ENCODE assay signal across 19 mouse cellular contexts in genomic region chr17:67532331-67532730, GRCm38 (mm10).
A peak's percentile ranks its signal among the peaks of the same experiment; 100 is the strongest.
DNase-seq lines count a peak whose midpoint lies in the region; ATAC-seq and TF ChIP-seq lines count a peak whose summit lies in the region.
"Had no signal": no experiment of that assay in that cellular context is flagged by ENCODE, and none has a peak within 500 bp of the region (broad histone marks: within the 10 kb centered on the region; RNA-seq: fewer than 3 reads in every experiment).

No protein-coding gene starts in this region.

- H3K27me3 ChIP-seq in midbrain, embryonic 14.5 days (ENCODE audit: control insufficient read depth, insufficient read depth, low read length), result no peaks in the 10 kb centered on the region
- no peaks in the 10 kb centered on the region for H3K27me3 ChIP-seq in midbrain, embryonic 11.5 days (ENCODE audit: control insufficient read depth, insufficient read depth, low read length)
- no peaks in the 10 kb centered on the region for H3K27me3 ChIP-seq in kidney, embryonic 14.5 days (ENCODE audit: control insufficient read depth, insufficient read depth, low read length)
- H3K27me3 ChIP-seq: embryonic facial prominence, embryonic 15.5 days; heart, embryonic 12.5 days; hindbrain, embryonic 15.5 days had no signal

- no peak overlapping the region for H3K4me2 ChIP-seq in midbrain, embryonic 14.5 days (ENCODE audit: low read length)
- H3K4me2 ChIP-seq in midbrain, embryonic 11.5 days, result no peak overlapping the region
- H3K4me2 ChIP-seq in kidney, embryonic 14.5 days (replicated peaks; ENCODE audit: low read depth, low read length), result no peak overlapping the region
- H3K4me2 ChIP-seq: embryonic facial prominence, embryonic 15.5 days; heart, embryonic 12.5 days; hindbrain, embryonic 15.5 days had no signal

- H3K9ac ChIP-seq in midbrain, embryonic 14.5 days (replicated peaks; ENCODE audit: low read length), result no peak overlapping the region
- H3K9ac ChIP-seq in midbrain, embryonic 11.5 days (ENCODE audit: low read length), result no peak overlapping the region
- no peak overlapping the region for H3K9ac ChIP-seq in kidney, embryonic 14.5 days (ENCODE audit: low read depth, low read length)
- H3K9ac ChIP-seq: embryonic facial prominence, embryonic 15.5 days; heart, embryonic 12.5 days; hindbrain, embryonic 15.5 days had no signal

- H3K36me3 ChIP-seq in midbrain, embryonic 14.5 days (ENCODE audit: control insufficient read depth, insufficient read depth, low read length), result no peaks in the 10 kb centered on the region
- H3K36me3 ChIP-seq in midbrain, embryonic 11.5 days (ENCODE audit: control insufficient read depth, insufficient read depth, low read length), result no peaks in the 10 kb centered on the region
- no peaks in the 10 kb centered on the region for H3K36me3 ChIP-seq in kidney, embryonic 14.5 days (ENCODE audit: control insufficient read depth, insufficient read depth, low read length)
- H3K36me3 ChIP-seq: embryonic facial prominence, embryonic 15.5 days; forebrain, embryonic 10.5 days; heart, embryonic 12.5 days; hindbrain, embryonic 10.5 days; hindbrain, embryonic 15.5 days had no signal

- no peaks in the 10 kb centered on the region for H3K9me3 ChIP-seq in midbrain, embryonic 14.5 days (ENCODE audit: control insufficient read depth, low read length)
- no peaks in the 10 kb centered on the region for H3K9me3 ChIP-seq in midbrain, embryonic 11.5 days (ENCODE audit: control insufficient read depth, low read length)
- H3K9me3 ChIP-seq in kidney, embryonic 14.5 days (ENCODE audit: control insufficient read depth, low read length), result no peaks in the 10 kb centered on the region
- H3K9me3 ChIP-seq: embryonic facial prominence, embryonic 15.5 days; forebrain, embryonic 10.5 days; heart, embryonic 12.5 days; hindbrain, embryonic 10.5 days; hindbrain, embryonic 15.5 days had no signal

- no peak overlapping the region for H3K4me3 ChIP-seq in midbrain, embryonic 14.5 days (replicated peaks; ENCODE audit: low read depth, low read length)
- H3K4me3 ChIP-seq in midbrain, embryonic 11.5 days (ENCODE audit: low read depth, low read length), result no peak overlapping the region
- no peak overlapping the region for H3K4me3 ChIP-seq in kidney, embryonic 14.5 days (ENCODE audit: low read length)
- H3K4me3 ChIP-seq: embryonic facial prominence, embryonic 15.5 days; erythroblast, embryonic 14.5 days; forebrain, embryonic 10.5 days; gastrocnemius, adult 2 months; heart, embryonic 12.5 days; hindbrain, embryonic 10.5 days; hindbrain, embryonic 15.5 days had no signal

- ATAC-seq in midbrain, embryonic 14.5 days (ENCODE audit: low FRiP score, low TSS enrichment), result no peak
- no peak for ATAC-seq in midbrain, embryonic 11.5 days (ENCODE audit: low FRiP score)
- ATAC-seq in kidney, embryonic 14.5 days (ENCODE audit: low FRiP score, low TSS enrichment), result no peak
- ATAC-seq: forebrain, embryonic 14.5 days had no signal

- DNase-seq in midbrain, embryonic 14.5 days, result peak; percentile 28
- no peak for DNase-seq in midbrain, embryonic 11.5 days (ENCODE audit: low spot score, missing footprints)
- peak; percentile 80 for DNase-seq in adrenal gland, adult 2 months
- peak; percentile 21 for DNase-seq in adrenal gland, postnatal 14 days
- DNase-seq in brain, embryonic 14.5 days (ENCODE audit: low read depth), result peak; percentile 40
- DNase-seq in layer of hippocampus, postnatal 14 days (ENCODE audit: low spot score in 2 of 2), result no peak
- DNase-seq: cerebellum, adult 8-10 months; cerebellum, postnatal 14 days; embryo, embryonic 11 days; gastrocnemius, adult 2 months; gastrocnemius, postnatal 25 days had no signal

- H3K4me1 ChIP-seq in midbrain, embryonic 14.5 days (ENCODE audit: control insufficient read depth, insufficient read depth, low read length), result no peaks in the 10 kb centered on the region
- H3K4me1 ChIP-seq in midbrain, embryonic 11.5 days (ENCODE audit: control insufficient read depth, insufficient read depth, low read length), result no peaks in the 10 kb centered on the region
- no peaks in the 10 kb centered on the region for H3K4me1 ChIP-seq in kidney, embryonic 14.5 days (ENCODE audit: control insufficient read depth, insufficient read depth, low read length)
- H3K4me1 ChIP-seq: embryonic facial prominence, embryonic 15.5 days; forebrain, embryonic 10.5 days; heart, embryonic 12.5 days; hindbrain, embryonic 10.5 days had no signal

- no peak for TF ChIP-seq CTCF in brain, embryonic 14.5 days (IDR thresholded peaks at IDR 0.05; ENCODE audit: borderline replicate concordance, extremely low read depth, insufficient read depth, insufficient read length)

- TF ChIP-seq POLR2A in brain, embryonic 14.5 days (IDR thresholded peaks at IDR 0.05; ENCODE audit: borderline replicate concordance, extremely low read depth, insufficient read depth, insufficient read length, poor library complexity, severe bottlenecking), result no peak

- H3K27ac ChIP-seq in midbrain, embryonic 14.5 days (replicated peaks; ENCODE audit: low read depth, low read length), result no peak overlapping the region
- H3K27ac ChIP-seq in midbrain, embryonic 11.5 days (ENCODE audit: low read depth, low read length), result no peak overlapping the region
- no peak overlapping the region for H3K27ac ChIP-seq in kidney, embryonic 14.5 days (ENCODE audit: low read depth, low read length)
- H3K27ac ChIP-seq: embryonic facial prominence, embryonic 15.5 days; forebrain, embryonic 10.5 days; gastrocnemius, adult 2 months; hindbrain, embryonic 10.5 days; hindbrain, embryonic 15.5 days had no signal

Comparison
In these comparisons a context has a peak if more than half of its experiments do, and no peak if none do; other contexts are left out.
1. DNase-seq: peak in midbrain, embryonic 14.5 days (single experiment), adrenal gland, adult 2 months (single experiment), adrenal gland, postnatal 14 days (single experiment) and brain, embryonic 14.5 days (single experiment); none in midbrain, embryonic 11.5 days (single experiment) and layer of hippocampus, postnatal 14 days (0 of 2).